Mouse (Mus musculus) ovary, adult 18-20 months (tissue): ENCODE data around the gene Lyrm1.

Source experiments
- DNase-seq: peaks from one replicate; pipeline ENCODE4 v3.0.0; 2022; ENCODE audit warnings: low spot score, mixed read lengths

Gene Lyrm1

GRCm38 (mm10) chr7:119965651-119966395 lies 70.2 kb downstream of the Lyrm1 start:
- no peak for DNase-seq

- no peak for DNase-seq
These were observed 73.7 kb downstream of the Lyrm1 start for GRCm38 (mm10) chr7:119969320-119969719.

- no peak for DNase-seq
These were observed 78.6 kb downstream of the Lyrm1 start for GRCm38 (mm10) chr7:119974214-119974613.

- DNase-seq = no peak
These were observed 80.6 kb downstream of the Lyrm1 start for GRCm38 (mm10) chr7:119976256-119976655.

- DNase-seq = no peak
These were observed 81.9 kb downstream of the Lyrm1 start for GRCm38 (mm10) chr7:119977574-119977973.

GRCm38 (mm10) chr7:119978576-119978975 lies 82.9 kb downstream of the Lyrm1 start:
- DNase-seq = no peak

GRCm38 (mm10) chr7:119980170-119980569 lies 84.5 kb downstream of the Lyrm1 start:
- DNase-seq = no peak

- no peak for DNase-seq
These were observed 89.7 kb downstream of the Lyrm1 start for GRCm38 (mm10) chr7:119985279-119985912.

- no peak for DNase-seq
These were observed 101.4 kb downstream of the Lyrm1 start for GRCm38 (mm10) chr7:119997066-119997465.
